Mouse (Mus musculus) Patski (cell line): ENCODE measurements around the gene Olfr556. TPM values are rescaled to one million over a fixed set of nuclear protein-coding genes. Genes with fewer than 3 reads are reported as not detected.
"Not testable (repeated sequence)": the region's sequence is repeated elsewhere in the genome, so short reads cannot be mapped to it uniquely, and the experiment has no call there.

Experiments
- ATAC-seq: fragments of 100-300 bp; one replicate; pipeline ENCODE4 v1.8.0; 2021
- CTCF ChIA-PET: fragments of 350-600 bp; sonication (Branson Sonifier 250); formaldehyde crosslinking; loops from one replicate; lab custom pipeline; 2022; ENCODE audit warnings: inconsistent platforms; lab: Charles Lee
- POLR2A ChIA-PET: fragments of 350-600 bp; sonication (Branson Sonifier 250); formaldehyde crosslinking; loops from one replicate; lab custom pipeline; 2022; ENCODE audit warnings: antibody characterized with exemption, inconsistent platforms; lab: Charles Lee
- DNase-seq: peaks from one replicate; pipeline ENCODE4 v3.0.0-alpha.2; 2011; ENCODE audit warnings: low read depth, low spot score
- H3K27me3 ChIP-seq: fragments of 371-371 bp; one replicate; pipeline ENCODE4 v1.5.1; 2021
- CTCF ChIP-seq: fragments of 100-300 bp; IDR thresholded peaks from one replicate; pipeline ENCODE4 v1.5.1; 2021
- in situ Hi-C: fragments of 300-500 bp; cut with MboI; formaldehyde crosslinking; loops from 3 replicates; pipeline ENCODE4 v1.11.1; 2018; ENCODE audit warnings: low pct_unique_long_range_greater_than_20kb, mixed read lengths
- polyA plus RNA-seq: library from polyadenylated mRNA; unstranded; gene quantifications from one replicate; pipeline ENCODE4 v1.2.3, GENCODE M21; 2021

Gene Olfr556
- not detected for polyA plus RNA-seq

GRCm38 (mm10) chr7:102664599-102664998 lies at the start of gene Olfr556:
Gene Olfr556 (plus strand): TSS chr7:102664899.
- DNase-seq (no peak), ATAC-seq (no peak)
- ChIA-PET CTCF (interaction anchor here (1.2 kb wide), 1 partner anchor 20 kb away, joined by 4 read pairs; no protein-coding TSS in a partner anchor), POLR2A (no interaction called here)
- H3K27me3 ChIP-seq, result peaks cover 23% of the 10 kb centered on the region
- in situ Hi-C loops, result no loop called here
- TF ChIP-seq CTCF, result no peak

GRCm38 (mm10) chr7:102618118-102618517 lies 46.6 kb upstream of the Olfr556 start, which contains the start of gene Olfr553:
Gene Olfr553 (minus strand): TSS chr7:102618218.
- in situ Hi-C loops, result no loop called here
- H3K27me3 ChIP-seq, result peaks cover 17% of the 10 kb centered on the region
- TF ChIP-seq CTCF, result no peak
- ChIA-PET POLR2A (no interaction called here), CTCF (no interaction called here)
- DNase-seq (no peak), ATAC-seq (no peak)

GRCm38 (mm10) chr7:102619608-102620007 lies 45.1 kb upstream of the Olfr556 start:
- DNase-seq (no peak), ATAC-seq (no peak)
- peaks cover 11% of the 10 kb centered on the region for H3K27me3 ChIP-seq
- CTCF ChIA-PET, result no interaction called here
- POLR2A ChIA-PET, result no interaction called here
- in situ Hi-C loops, result no loop called here
- no peak for TF ChIP-seq CTCF

GRCm38 (mm10) chr7:102620368-102620767 lies 44.3 kb upstream of the Olfr556 start:
- POLR2A ChIA-PET, in situ Hi-C loops, H3K27me3 ChIP-seq, DNase-seq, ATAC-seq, CTCF ChIA-PET: not testable (repeated sequence)

- TF ChIP-seq CTCF, result peak; percentile 49
- in situ Hi-C loops, result loop anchor here (5.0 kb wide), 1 partner anchor 129 kb away; no protein-coding TSS in a partner anchor
- POLR2A ChIA-PET, result no interaction called here
- CTCF ChIA-PET, result interaction anchor here (1.5 to 3.6 kb wide), 2 partner anchors 124 to 129 kb away, joined by 4 to 17 read pairs; no protein-coding TSS in a partner anchor
- peak; percentile 51 for ATAC-seq
- DNase-seq, result peak; percentile 2
- peaks cover 16% of the 10 kb centered on the region for H3K27me3 ChIP-seq
Observed at GRCm38 (mm10) chr7:102636665-102637064, 28.0 kb upstream of the Olfr556 start.

- ChIA-PET CTCF (interaction anchor here (3.6 kb wide), 1 partner anchor 125 kb away, joined by 17 read pairs; no protein-coding TSS in a partner anchor), POLR2A (no interaction called here)
- DNase-seq (no peak), ATAC-seq (no peak)
- peaks cover 16% of the 10 kb centered on the region for H3K27me3 ChIP-seq
- no peak for TF ChIP-seq CTCF
- in situ Hi-C loops, result loop anchor here (5.0 kb wide), 1 partner anchor 131 kb away; no protein-coding TSS in a partner anchor
Observed at GRCm38 (mm10) chr7:102638132-102638531, 26.6 kb upstream of the Olfr556 start, which contains the start of gene Olfr554. Gene Olfr554 (plus strand): TSS chr7:102638432.

- CTCF ChIA-PET, DNase-seq, in situ Hi-C loops, POLR2A ChIA-PET, ATAC-seq, H3K27me3 ChIP-seq: not testable (repeated sequence)
Observed at GRCm38 (mm10) chr7:102644945-102645344, 19.8 kb upstream of the Olfr556 start.

GRCm38 (mm10) chr7:102658523-102658922 lies 6.2 kb upstream of the Olfr556 start, which contains the start of gene Olfr555:
Gene Olfr555 (plus strand): TSS chr7:102658823.
- no peak for DNase-seq
- no peak for TF ChIP-seq CTCF
- ChIA-PET CTCF (interaction anchor here (1.4 kb wide), 1 partner anchor 8 kb away, joined by 3 read pairs; no protein-coding TSS in a partner anchor), POLR2A (no interaction called here)
- ATAC-seq, result no peak
- H3K27me3 ChIP-seq, result peaks cover 20% of the 10 kb centered on the region
- in situ Hi-C loops, result no loop called here

GRCm38 (mm10) chr7:102665378-102665777 lies 679 bp downstream of the Olfr556 start:
- ATAC-seq (no peak), DNase-seq (no peak)
- in situ Hi-C loops, result loop anchor here (5.0 kb wide), 1 partner anchor 257 kb away; the partner anchor contains the start of gene Olfr572
- POLR2A ChIA-PET, result no interaction called here
- peaks cover 23% of the 10 kb centered on the region for H3K27me3 ChIP-seq
- CTCF ChIA-PET, result interaction anchor here (1.2 kb wide), 2 partner anchors 15 to 19 kb away, joined by 3 to 4 read pairs; no protein-coding TSS in a partner anchor
- peak; percentile 45 for TF ChIP-seq CTCF

- ChIA-PET POLR2A (no interaction called here), CTCF (no interaction called here)
- no peak for TF ChIP-seq CTCF
- in situ Hi-C loops, result loop anchor here (25.0 kb wide), 2 partner anchors 414 to 1561 kb away; partner anchors contain the start of genes Rhog, Stim1 and Trim34a
- no peak for ATAC-seq
- no peak for DNase-seq
- no peaks in the 10 kb centered on the region for H3K27me3 ChIP-seq
Observed at GRCm38 (mm10) chr7:102676225-102676624, 11.5 kb downstream of the Olfr556 start.

- in situ Hi-C loops, result loop anchor here (25.0 kb wide), 2 partner anchors 420 to 1555 kb away; partner anchors contain the start of genes Rhog, Stim1 and Trim34a
- H3K27me3 ChIP-seq, result no peaks in the 10 kb centered on the region
- CTCF ChIA-PET, result no interaction called here
- no peak for DNase-seq
- POLR2A ChIA-PET, result no interaction called here
- TF ChIP-seq CTCF, result no peak
- ATAC-seq, result no peak
Observed at GRCm38 (mm10) chr7:102681916-102682315, 17.2 kb downstream of the Olfr556 start.
